Mouse (Mus musculus) myocyte (in vitro differentiated cells): ENCODE data around the gene Car5a.

ENCODE experiments used
- CEBPB ChIP-seq: IDR thresholded peaks from 2 replicates; pipeline ENCODE4 v1.6.1; 2011; ENCODE audit warnings: mild to moderate bottlenecking, moderate library complexity; ENCODE audit not compliant: poor library complexity, insufficient read depth, severe bottlenecking
- E2F4 ChIP-seq: IDR thresholded peaks from one replicate; pipeline ENCODE4 v1.6.1; 2011; ENCODE audit warnings: mild to moderate bottlenecking, control low read depth, moderate library complexity; ENCODE audit not compliant: insufficient read depth
- MYOD1 ChIP-seq, 3 experiments: IDR thresholded peaks; one replicate each; pipeline ENCODE4 v1.6.1; 2011; ENCODE audit warnings: control low read depth in 2 of 3, low read depth in 2 of 3, mild to moderate bottlenecking in 2 of 3, moderate library complexity in 1 of 3; ENCODE audit not compliant: insufficient read length in 2 of 3, control insufficient read depth in 1 of 3
- POLR2A ChIP-seq: IDR thresholded peaks from one replicate; pipeline ENCODE4 v1.6.1; 2011; ENCODE audit warnings: low read depth, mild to moderate bottlenecking, control low read depth, moderate library complexity; ENCODE audit not compliant: insufficient read length
- POLR2AphosphoS2 ChIP-seq: IDR thresholded peaks from one replicate; pipeline ENCODE4 v1.6.1; 2011; ENCODE audit warnings: low read depth, control low read depth; ENCODE audit not compliant: insufficient read length

DNA sequence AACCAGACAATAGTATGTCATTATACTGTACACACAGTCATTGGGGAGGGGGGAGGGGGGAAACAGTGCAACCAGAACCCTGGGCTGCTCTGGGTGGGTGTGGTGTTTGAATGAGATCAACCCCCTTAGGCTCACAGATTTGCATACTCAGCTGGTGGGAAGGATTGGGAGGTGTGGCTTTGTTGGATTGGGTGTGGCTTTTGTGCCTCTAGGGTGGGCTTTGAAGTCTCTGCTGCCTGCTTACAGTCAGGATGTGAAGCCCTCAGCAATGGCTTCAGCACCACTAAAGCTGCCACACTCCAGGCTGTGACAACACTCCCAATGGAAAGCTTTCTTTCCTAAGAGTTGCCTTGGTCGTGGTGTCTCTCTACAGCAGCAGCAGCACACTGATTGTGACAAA lies 57.2 kb downstream of the Car5a start:
- TF ChIP-seq POLR2AphosphoS2 (no peak), MYOD1 (IDR thresholded peaks at IDR 0.05; ENCODE audit: control insufficient read depth in 1 of 3, insufficient read length in 2 of 3, low read depth in 2 of 3) (no peak), POLR2A (no peak), CEBPB (no peak), E2F4 (no peak)
